Mouse (Mus musculus): ENCODE data around the gene Prmt7.
"Not testable (repeated sequence)": the region's sequence is repeated elsewhere in the genome, so short reads cannot be mapped to it uniquely, and the experiment has no call there.

Gene Prmt7

DNA sequence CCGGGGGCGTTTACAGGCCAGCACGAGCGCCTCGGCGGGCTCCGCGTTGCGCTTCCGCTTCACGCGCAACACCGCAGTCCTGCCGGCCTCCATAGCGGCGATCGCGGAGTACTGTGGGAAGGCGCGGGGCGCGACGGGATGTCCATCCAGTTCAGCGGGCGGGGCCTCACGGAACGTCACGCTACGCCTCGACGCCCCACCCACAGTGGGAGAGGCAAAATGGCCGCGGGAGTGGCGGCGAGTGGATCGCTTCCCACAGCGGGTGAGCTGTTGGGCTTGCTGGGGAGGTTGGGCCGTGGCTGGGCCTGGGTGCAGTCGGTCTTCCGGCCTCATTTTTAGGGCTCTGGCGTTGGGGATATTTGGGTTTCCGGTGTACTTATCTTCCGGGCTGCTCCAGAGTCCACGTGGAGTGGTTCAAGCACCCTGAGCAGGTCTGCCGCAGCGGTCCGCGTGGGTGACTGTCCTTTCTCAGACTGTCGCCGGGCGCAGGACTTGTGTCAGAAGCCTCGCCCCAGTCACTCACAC is at the start of gene Prmt7, which contains the start of gene Slc7a6os:
Gene Prmt7 (plus strand): TSS at position 116 of the 525 bp plus-strand sequence.
Gene Slc7a6os (minus strand): TSS at position 115 of the 525 bp plus-strand sequence.
- peak; percentile 90 for DNase-seq (ENCODE audit: low spot score)

GRCm38 (mm10) chr8:106163251-106163650 is 47.5 kb upstream of the Prmt7 start:
- no peak for DNase-seq (ENCODE audit: low spot score)

DNA sequence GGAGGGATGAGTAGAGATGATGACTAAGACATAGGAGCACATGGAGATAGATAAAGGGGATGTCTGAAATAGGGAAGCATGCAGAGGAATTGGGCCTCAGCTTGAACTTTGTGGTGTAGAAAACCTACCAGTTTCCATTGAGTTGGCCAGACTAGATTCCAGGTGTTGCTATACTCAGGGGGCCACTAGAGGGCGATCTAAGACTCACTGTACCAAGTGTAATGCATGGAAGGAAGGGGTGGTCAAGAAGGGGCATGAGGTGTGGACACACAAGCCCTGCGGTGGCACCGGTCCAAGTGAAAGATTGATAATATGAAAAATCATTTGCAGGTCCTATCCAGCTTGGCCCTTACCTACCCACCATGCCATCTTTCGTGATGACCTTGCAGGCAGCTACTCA is 45.3 kb upstream of the Prmt7 start:
- DNase-seq (ENCODE audit: low spot score) = peak; percentile 62

- peak; percentile 69 for DNase-seq (ENCODE audit: low spot score)
Measured at GRCm38 (mm10) chr8:106168356-106169016, 42.2 kb upstream of the Prmt7 start, which contains the start of gene Slc7a6. Gene Slc7a6 (plus strand): TSS chr8:106168857.

- DNase-seq (ENCODE audit: low spot score) = peak; percentile 28
Measured at GRCm38 (mm10) chr8:106169017-106169933, 41.5 kb upstream of the Prmt7 start.

DNA sequence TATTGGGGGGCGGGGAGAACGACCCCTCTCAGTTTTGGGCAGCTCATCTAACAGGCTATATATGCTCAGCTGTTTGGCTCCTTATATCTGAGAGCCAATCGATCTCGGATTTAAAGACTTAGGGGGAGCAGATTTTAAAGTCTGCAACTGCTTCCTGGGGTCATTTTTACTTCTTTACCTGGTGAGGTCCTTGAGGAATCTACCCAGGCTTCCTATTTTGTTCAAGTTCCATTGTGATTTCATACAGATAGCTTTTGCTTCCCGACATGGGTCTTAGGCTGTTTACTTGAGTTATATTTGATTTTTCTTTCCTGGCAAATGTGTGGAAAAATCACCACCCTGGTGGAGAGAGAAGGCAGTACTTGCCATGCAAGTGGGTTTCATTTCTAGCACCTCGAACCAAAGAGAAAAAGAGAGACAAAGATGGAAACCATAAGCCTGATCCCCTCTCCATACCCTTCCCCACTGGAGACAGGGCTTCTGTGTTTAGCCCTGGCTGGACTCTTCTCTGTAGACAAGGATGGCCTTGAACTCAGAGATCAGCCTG is 40.7 kb upstream of the Prmt7 start:
- DNase-seq (ENCODE audit: low spot score) = no peak

DNA sequence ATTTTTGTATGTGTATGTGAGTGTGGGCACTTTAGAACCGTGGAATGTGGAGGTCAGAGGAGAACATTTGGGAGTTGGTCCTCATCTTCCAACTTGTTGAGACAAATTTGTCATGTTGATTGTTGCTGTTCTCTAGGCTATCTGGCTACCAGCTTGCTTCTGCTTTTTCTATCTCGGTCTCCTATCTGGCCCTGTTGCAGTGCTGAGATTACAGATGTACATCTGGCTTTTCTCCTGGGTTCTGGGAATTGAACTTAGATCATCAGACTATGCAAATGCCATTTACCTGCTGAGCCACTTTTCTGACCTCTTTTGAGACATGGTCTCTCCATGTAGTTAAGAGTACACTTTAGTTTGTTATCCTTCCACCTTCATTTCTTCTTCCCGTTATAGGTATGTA is 37.2 kb upstream of the Prmt7 start:
- DNase-seq (ENCODE audit: low spot score) = no peak

DNA sequence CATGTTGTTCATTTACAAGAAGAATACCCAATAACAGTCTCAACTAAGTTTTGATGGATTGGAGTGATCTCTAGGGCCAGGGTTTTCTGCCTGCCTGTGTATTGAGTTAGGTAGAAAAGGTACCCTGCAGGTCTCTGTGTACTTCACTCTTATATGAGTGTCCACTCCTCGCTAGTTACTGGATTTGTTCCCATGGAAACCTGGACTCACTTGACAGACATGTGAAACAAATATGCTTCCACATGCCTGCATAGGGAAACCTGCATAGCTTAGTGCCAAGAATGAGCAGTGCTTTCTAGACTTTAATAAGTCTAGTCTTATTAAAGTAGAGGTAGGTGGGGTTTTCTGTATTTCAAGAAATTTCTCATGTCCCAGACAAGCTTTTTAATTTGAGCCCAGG is 33.8 kb upstream of the Prmt7 start:
- DNase-seq (ENCODE audit: low spot score) = no peak

GRCm38 (mm10) chr8:106177594-106177993 is 33.1 kb upstream of the Prmt7 start:
- no peak for DNase-seq (ENCODE audit: low spot score)

GRCm38 (mm10) chr8:106178428-106178827 is 32.3 kb upstream of the Prmt7 start:
- no peak for DNase-seq (ENCODE audit: low spot score)

DNA sequence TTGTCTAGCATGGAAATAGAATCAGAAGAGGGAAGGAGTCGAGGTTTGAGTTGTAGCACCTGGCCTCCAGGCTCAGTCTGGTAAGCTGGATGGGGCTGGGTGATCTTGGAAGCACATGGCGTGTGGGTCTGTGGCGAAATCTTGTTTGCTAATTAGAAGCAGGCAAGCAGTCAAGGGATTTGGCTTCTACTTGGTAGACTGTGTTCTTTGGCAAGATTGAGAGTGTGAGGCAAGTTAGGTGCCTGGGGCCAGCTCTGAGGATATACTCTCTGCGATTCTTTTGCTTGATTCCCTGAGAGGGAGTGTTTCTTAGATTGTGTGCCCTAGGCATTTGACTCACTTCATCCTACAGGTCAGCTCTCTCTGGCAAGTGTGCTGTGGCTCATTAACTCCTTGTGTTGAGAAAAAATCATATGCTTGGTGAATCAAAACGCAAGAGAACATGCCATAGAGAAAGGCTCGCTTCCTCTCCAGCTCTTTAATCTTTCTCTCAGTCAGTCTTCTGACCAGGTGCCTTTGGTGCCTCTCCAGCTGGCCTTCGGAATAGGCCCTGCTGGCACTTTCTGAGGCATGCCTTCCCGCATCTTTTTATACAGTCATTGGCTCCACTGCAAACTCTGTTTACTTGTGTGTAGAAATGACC is 25.0 kb upstream of the Prmt7 start:
- no peak for DNase-seq (ENCODE audit: low spot score)

- no peak for DNase-seq (ENCODE audit: low spot score)
Measured at GRCm38 (mm10) chr8:106186394-106186793, 24.3 kb upstream of the Prmt7 start.

DNA sequence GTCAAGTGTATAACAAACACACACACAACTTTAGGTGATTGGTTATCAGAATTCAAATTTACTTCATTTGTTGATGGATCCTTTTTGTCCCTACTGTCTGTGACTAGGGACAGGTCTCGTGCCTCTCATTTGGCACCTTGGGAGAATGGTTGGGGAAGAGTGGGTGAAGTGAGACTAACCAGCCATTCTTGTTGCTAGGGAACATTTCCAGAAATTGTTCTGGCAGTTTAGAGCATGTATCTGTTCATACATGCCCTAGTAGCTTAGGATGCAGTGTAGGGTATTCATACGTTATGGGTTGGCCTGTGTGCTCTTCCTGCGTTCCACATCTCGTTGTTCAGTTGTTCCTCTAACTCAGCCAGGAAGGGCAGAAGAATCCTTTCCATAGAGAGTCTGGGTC is 21.6 kb upstream of the Prmt7 start:
- no peak for DNase-seq (ENCODE audit: low spot score)

DNA sequence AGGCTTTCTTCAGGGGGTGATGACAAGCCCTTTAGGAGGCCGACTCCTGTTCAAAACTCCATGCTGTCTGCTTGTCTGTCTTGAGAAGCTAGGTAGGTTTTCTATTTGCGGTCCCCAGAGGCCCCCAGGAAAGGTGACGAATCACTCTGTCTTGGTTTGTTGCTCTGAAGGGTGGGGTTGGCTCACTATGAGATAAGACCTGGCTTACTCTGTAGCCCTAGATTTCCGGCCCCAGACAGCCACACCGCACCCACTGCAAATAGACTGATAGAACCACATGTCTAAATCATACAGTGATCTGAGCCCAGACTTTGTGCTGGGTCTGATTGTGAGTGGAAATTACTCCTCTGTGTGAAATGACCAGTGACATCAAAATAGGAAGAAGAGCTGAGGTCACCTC is 19.1 kb upstream of the Prmt7 start:
- DNase-seq (ENCODE audit: low spot score) = peak; percentile 44

DNA sequence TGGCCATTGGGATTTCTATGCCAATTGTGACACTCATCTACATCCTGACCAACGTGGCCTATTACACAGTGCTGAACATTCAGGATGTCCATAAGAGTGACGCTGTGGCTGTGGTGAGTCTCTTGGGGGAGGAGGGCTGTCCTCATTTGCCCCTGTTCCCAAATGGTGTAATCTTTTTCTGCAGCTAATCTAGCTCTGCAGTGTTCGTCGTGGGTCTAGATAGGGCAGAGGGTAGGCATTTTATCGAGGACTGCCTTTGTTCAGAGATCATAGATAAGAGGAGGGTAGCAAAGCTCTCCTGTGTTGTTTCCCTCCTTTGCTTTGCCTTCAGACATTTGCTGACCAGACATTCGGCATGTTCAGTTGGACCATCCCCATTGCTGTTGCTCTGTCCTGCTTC is 17.6 kb upstream of the Prmt7 start:
- DNase-seq (ENCODE audit: low spot score) = no peak

GRCm38 (mm10) chr8:106194062-106194461 is 16.7 kb upstream of the Prmt7 start:
- no peak for DNase-seq (ENCODE audit: low spot score)

- peak; percentile 28 for DNase-seq (ENCODE audit: low spot score)
Measured at GRCm38 (mm10) chr8:106198741-106199140, 12.0 kb upstream of the Prmt7 start.

DNA sequence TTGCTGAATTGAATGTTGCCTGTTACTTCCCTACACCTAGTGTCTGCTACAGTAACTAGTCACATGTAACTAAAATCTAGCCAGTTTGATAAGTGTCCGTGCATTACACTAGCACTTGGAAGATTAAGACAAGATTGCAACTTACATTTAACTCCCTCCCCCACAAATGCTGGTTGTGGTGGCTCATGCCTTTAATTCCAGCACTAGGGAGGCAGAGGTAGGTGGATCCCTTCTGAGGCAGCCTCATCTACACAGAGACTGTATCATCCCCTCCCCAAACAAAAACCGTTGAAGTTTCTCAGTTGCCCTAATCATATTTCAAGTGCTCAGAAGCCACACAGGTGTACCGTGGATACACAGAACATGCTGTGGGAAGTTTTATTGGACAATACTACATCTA is 11.1 kb upstream of the Prmt7 start:
- DNase-seq (ENCODE audit: low spot score) = not testable (repeated sequence)

GRCm38 (mm10) chr8:106210035-106210731 is 553 bp upstream of the Prmt7 start:
- peak; percentile 48 for DNase-seq (ENCODE audit: low spot score)

DNA sequence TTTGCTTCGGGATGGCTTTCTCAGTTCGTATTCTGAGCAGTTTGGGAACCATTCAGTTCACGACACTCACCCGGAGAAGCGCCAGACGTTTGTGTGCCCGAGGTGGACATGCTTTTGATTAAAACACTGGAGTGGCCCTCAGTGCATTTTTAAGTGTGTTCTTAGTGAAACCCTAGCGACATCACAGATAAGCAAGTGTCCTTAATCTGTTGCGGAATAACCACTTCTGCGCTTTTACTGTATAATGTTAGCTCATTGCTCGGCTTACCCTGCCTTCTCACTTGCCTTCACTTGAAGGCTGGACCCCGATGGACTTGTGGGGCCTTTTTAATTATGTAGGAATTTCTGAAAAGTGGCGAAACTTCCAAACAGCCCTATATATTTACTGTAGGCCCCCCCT is 685 bp downstream of the Prmt7 start:
- DNase-seq (ENCODE audit: low spot score) = no peak

DNA sequence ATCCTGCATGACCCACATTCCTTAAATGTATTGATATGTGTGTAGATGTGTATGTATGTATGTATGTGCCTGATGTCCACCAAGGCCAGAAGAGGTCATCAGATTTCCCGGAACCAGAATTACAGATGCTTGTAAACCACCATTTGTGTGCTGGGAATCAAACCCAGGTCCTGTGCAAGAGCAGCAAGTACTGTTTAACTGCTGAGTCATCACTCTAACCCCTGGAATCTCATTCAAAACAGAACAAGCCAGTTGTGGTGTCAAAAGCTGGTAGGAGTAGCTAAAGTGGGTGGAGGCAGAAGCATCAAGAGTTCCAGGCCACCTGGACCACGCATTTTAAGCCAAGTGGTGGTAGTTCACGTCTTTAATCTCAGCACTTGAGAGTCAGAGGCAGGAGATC is 3.2 kb downstream of the Prmt7 start:
- DNase-seq (ENCODE audit: low spot score) = no peak
